Mouse (Mus musculus) naive thymus-derived CD4-positive, alpha-beta T cell, adult 2 months (primary cell): ENCODE measurements around the gene Fam189a2.

ENCODE experiments used
- DNase-seq: peaks from one replicate; pipeline ENCODE4 v3.0.0-alpha.2; 2011; ENCODE audit warnings: low read depth

Gene Fam189a2

DNA sequence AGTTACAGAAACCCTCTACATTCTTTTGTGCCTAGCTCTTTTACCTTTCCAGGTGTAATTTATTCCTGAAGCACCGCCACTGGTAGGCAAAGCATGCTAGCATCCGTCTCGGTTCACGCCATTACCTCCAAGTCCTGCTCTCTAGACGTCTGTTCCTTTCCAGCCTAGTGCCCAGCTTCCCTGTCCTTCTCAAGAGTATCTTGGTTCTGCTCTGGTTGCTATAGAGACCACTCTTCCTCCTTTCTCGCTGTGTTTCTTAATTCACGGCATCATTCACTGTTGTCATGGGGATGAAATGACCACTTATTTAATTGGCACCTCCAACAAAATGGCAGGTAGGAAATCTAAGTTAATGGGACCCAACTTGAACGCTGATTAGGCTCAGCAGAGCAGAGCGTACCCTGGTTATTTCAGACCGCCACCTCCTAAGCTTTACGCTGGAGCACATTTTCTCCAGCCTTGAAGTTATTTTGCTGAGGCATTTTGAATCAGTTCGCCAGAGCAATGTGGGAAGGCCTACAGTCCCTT is 89.3 kb downstream of the Fam189a2 start:
- DNase-seq: no peak

DNA sequence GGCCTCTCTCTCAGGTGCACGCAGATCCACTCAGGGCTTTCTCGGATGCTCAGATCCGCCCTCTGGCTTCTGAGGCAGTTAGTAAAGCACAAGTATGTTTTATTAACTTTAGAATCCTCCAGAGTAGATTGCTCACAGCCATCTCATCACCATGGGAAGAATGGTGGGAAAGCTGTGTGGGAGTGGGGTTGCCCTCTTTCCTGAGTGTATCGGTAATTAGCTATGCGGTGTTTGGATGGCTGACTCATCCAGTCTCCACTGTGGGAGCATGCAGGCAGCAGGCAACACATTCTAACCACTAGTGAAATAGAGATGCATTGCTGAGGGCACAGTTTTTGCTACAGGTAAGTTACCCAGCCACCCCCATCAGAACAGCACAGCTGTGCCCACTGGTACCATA is 100.0 kb downstream of the Fam189a2 start:
- no peak for DNase-seq

DNA sequence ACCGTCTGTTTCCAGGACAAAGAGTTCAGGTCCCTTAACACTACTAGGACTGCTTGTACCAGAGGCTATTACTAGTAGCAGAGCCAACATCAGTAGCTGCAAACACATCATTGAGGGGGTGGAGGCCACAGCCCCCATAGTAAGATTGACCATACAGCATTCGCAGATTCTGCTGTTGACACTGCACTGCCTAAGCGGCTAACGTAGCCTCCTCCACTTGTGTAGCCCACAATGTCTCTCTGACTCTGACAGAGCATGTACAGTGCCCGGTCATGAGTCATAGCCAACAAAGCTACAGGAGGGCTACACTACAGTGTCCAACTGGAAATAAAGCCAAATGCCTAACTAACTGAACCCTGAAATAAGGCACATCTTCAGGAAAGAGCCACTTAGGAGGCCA is 105.3 kb downstream of the Fam189a2 start:
- DNase-seq: no peak

DNA sequence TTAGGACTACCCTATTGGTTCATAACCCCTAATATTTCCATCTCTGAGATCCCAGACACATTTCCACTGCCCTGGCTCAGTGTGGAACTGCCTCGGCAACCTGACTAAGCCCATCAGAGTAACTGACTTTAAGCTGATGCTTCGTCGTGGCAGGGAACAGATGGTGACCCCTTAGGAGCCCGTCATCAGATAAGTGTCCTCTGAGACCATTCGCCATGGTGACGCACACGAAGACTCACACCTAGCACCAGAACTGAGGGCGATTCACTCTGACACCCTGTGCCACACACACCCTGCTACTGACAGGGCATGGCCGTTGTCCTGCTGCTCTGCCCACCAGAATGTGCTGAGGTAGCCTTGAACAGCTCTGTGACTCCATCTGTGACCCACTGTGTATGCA is 106.0 kb downstream of the Fam189a2 start:
- DNase-seq: no peak

DNA sequence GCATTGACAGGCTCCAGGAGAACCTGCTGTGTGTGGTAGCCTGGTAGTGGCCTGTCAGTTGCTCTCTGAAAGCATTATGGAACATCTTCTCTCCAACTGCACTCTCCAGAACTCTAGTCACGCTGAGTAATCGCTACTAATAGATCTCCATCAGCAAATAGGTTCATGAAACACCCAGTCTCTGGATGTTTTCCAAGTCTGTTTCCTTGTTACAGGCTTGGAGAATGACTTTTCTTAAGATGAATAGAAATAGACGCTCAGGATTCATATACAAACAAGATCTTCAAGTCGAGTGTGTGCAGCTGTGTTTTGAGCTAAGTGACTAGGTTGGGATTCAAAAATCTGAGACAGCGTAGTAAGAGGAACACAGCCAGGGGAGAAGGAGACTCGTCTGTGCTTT is 106.8 kb downstream of the Fam189a2 start:
- DNase-seq: no peak
